ENCODE assay signal across 27 mouse cellular contexts in genomic region chr4:120522351-120522750, GRCm38 (mm10). TPM values are rescaled to one million over a fixed set of nuclear protein-coding genes. Genes with fewer than 3 reads are reported as not detected.
"Had no signal": no experiment of that assay in that cellular context is flagged by ENCODE, and none has a peak within 500 bp of the region (broad histone marks: within the 10 kb centered on the region; RNA-seq: fewer than 3 reads in every experiment).

No protein-coding gene starts in this region.

- H3K9ac ChIP-seq: limb, embryonic 13.5 days; liver, embryonic 12.5 days; liver, embryonic 15.5 days; lung, embryonic 15.5 days; midbrain, embryonic 15.5 days; neural tube, embryonic 12.5 days; neural tube, embryonic 15.5 days had no signal

- H3K9me3 ChIP-seq: limb, embryonic 10.5 days; limb, embryonic 13.5 days; liver, embryonic 12.5 days; liver, embryonic 15.5 days; lung, embryonic 15.5 days; megakaryocyte, embryonic 14.5 days; midbrain, embryonic 10.5 days; midbrain, embryonic 15.5 days; neural tube, embryonic 12.5 days; neural tube, embryonic 15.5 days had no signal

- H3K27ac ChIP-seq: hindbrain, postnatal 0 days; layer of hippocampus, adult 2 months; limb, embryonic 10.5 days; limb, embryonic 13.5 days; liver, embryonic 12.5 days; liver, embryonic 15.5 days; lung, embryonic 15.5 days; midbrain, embryonic 10.5 days; midbrain, embryonic 15.5 days; neural tube, embryonic 12.5 days; neural tube, embryonic 15.5 days; stomach, postnatal 0 days had no signal

- H3K4me2 ChIP-seq: limb, embryonic 13.5 days; liver, embryonic 12.5 days; liver, embryonic 15.5 days; lung, embryonic 15.5 days; midbrain, embryonic 15.5 days; neural tube, embryonic 12.5 days; neural tube, embryonic 15.5 days had no signal

- H3K4me3 ChIP-seq: layer of hippocampus, adult 2 months; limb, embryonic 10.5 days; limb, embryonic 13.5 days; liver, embryonic 12.5 days; liver, embryonic 15.5 days; lung, embryonic 15.5 days; megakaryocyte, embryonic 14.5 days; midbrain, embryonic 10.5 days; midbrain, embryonic 15.5 days; neural tube, embryonic 12.5 days; neural tube, embryonic 15.5 days had no signal

- DNase-seq: layer of hippocampus, adult 9-11 months; liver; lung, adult 18-20 months; lung, postnatal 10 days; lung, postnatal 36 days; right cerebral cortex, adult 18-20 months; right cerebral cortex, postnatal 14 days; right cerebral cortex, postnatal 4 days; thymus, adult 2 months; thymus, postnatal 14 days; thymus, postnatal 4 days had no signal

- H3K4me1 ChIP-seq: limb, embryonic 10.5 days; limb, embryonic 13.5 days; liver, embryonic 12.5 days; liver, embryonic 15.5 days; lung, embryonic 15.5 days; midbrain, embryonic 10.5 days; midbrain, embryonic 15.5 days; neural tube, embryonic 12.5 days; neural tube, embryonic 15.5 days had no signal

- H3K27me3 ChIP-seq: limb, embryonic 13.5 days; liver, embryonic 12.5 days; liver, embryonic 15.5 days; lung, embryonic 15.5 days; megakaryocyte, embryonic 14.5 days; midbrain, embryonic 15.5 days; neural tube, embryonic 12.5 days; neural tube, embryonic 15.5 days had no signal

- ATAC-seq: hindbrain, postnatal 0 days; inflammation-experienced regulatory T-cells, adult 6 months; liver, embryonic 12.5 days; midbrain, embryonic 15.5 days had no signal

RNA-seq across cellular contexts. Expression of gene Slfnl1, which starts 9.7 kb away (rescaled TPM):
- total RNA-seq: left cerebral cortex, postnatal 25 days had no signal
- polyA plus RNA-seq: hindbrain, postnatal 0 days; inflammation-experienced regulatory T-cells, adult 6 months; limb, embryonic 10.5 days; limb, embryonic 13.5 days; liver, embryonic 12.5 days; liver, embryonic 15.5 days; lung, embryonic 15.5 days; midbrain, embryonic 10.5 days; midbrain, embryonic 15.5 days; neural tube, embryonic 12.5 days; neural tube, embryonic 15.5 days; stomach, embryonic 14.5 days; stomach, postnatal 0 days had no signal
